Mouse (Mus musculus): ENCODE measurements around the gene Add3. TPM values are rescaled to one million over a fixed set of nuclear protein-coding genes. Genes with fewer than 3 reads are reported as not detected.

Gene Add3
- polyA plus RNA-seq, 1 experiment: 25.5 TPM

DNA sequence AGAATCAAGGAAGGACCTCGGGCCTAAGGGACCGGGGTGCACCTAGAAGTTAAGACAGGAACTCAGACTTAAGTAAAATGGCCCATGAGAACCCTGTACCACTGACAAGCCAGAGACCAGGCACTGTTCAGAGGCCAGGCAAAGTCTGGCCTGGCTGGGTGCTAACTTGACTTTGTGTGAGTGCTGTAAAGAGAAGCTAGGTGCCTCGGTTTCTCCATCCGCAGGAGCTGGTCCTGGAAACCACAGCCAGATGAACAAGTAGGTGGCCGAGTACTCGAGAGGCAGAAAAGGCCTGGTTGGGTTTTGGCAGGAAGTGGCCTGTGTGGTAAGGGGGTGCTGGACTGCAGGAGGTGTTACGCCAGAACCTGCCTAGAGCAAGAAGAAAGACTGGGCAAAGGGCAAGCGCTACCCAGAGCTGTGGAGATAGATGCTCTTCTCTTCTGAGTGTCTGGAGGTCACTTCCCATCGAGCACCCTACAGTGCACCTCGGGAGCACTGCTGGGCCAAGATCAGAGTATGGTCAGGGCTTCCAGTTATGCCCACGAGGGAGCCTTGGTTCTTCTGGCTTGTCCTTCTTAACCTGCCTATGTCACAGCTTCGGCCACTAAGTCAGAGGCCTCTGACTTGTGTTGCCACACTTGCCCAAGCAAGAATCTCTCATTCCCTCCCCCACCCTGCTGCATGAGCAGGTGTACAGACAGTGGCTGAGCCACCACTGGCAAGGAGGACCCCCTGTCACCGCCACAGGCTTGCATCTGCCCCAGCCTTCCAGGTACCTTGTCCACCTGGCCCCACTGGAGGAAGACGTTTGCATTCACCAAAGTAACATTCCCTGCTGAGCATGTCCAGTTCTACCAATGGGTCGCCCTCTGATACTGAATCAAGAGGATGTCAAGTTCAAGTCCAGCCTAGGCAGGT is 112.1 kb downstream of the Add3 start:
- H3K4me3 ChIP-seq (ENCODE audit: insufficient read depth, low read length): no peak overlapping the region
- TF ChIP-seq POLR2A (IDR thresholded peaks at IDR 0.05; ENCODE audit: borderline replicate concordance, low read depth, low read length) (no peak), CTCF (IDR thresholded peaks at IDR 0.05; ENCODE audit: low read depth, low read length) (no peak)
- H3K27ac ChIP-seq (ENCODE audit: insufficient read depth, low read depth, low read length): no peak overlapping the region
- peaks cover 11% of the 10 kb centered on the region for H3K4me1 ChIP-seq (ENCODE audit: control insufficient read depth, insufficient read depth, low read length)

- TF ChIP-seq CTCF (IDR thresholded peaks at IDR 0.05; ENCODE audit: low read depth, low read length) (no peak), POLR2A (IDR thresholded peaks at IDR 0.05; ENCODE audit: borderline replicate concordance, low read depth, low read length) (no peak)
- Histone ChIP-seq H3K4me3 (ENCODE audit: insufficient read depth, low read length) (no peak overlapping the region), H3K27ac (ENCODE audit: insufficient read depth, low read depth, low read length) (no peak overlapping the region), H3K4me1 (ENCODE audit: control insufficient read depth, insufficient read depth, low read length) (peaks cover 10% of the 10 kb centered on the region)
Observed at GRCm38 (mm10) chr19:53256361-53256760, 116.1 kb downstream of the Add3 start.

DNA sequence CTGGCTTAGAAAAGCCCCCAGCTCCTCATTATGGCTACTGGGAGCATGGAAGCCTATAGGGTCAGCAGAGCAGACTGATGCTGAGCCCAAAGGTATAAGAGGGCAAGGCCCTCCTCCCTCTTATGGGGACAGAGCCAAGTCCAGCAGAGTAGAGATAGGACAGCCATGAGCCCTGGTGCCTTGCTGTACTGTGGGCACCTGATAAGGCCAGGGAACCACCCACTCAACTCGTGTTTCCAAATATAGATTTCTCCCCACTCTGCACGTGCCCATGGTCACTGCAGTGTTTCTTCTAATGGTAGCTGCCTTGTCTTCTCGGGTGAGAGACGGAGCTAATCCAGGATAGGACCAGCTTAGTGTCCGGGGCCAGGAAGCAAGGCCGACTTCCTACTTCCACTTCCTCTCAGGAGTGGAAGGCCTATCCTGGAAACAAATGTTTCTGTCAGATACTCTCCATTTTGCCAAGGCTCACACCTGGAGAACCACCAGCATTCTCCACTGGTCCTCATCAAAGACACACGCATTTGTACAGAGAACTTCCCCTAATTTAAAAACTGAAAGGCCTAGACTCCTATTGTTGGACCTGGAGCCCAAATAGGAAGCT is 116.8 kb downstream of the Add3 start:
- no peak for TF ChIP-seq POLR2A (IDR thresholded peaks at IDR 0.05; ENCODE audit: borderline replicate concordance, low read depth, low read length)
- TF ChIP-seq CTCF (IDR thresholded peaks at IDR 0.05; ENCODE audit: low read depth, low read length): no peak
- peaks cover 9% of the 10 kb centered on the region for H3K4me1 ChIP-seq (ENCODE audit: control insufficient read depth, insufficient read depth, low read length)
- H3K27ac ChIP-seq (ENCODE audit: insufficient read depth, low read depth, low read length): no peak overlapping the region
- H3K4me3 ChIP-seq (ENCODE audit: insufficient read depth, low read length): no peak overlapping the region

DNA sequence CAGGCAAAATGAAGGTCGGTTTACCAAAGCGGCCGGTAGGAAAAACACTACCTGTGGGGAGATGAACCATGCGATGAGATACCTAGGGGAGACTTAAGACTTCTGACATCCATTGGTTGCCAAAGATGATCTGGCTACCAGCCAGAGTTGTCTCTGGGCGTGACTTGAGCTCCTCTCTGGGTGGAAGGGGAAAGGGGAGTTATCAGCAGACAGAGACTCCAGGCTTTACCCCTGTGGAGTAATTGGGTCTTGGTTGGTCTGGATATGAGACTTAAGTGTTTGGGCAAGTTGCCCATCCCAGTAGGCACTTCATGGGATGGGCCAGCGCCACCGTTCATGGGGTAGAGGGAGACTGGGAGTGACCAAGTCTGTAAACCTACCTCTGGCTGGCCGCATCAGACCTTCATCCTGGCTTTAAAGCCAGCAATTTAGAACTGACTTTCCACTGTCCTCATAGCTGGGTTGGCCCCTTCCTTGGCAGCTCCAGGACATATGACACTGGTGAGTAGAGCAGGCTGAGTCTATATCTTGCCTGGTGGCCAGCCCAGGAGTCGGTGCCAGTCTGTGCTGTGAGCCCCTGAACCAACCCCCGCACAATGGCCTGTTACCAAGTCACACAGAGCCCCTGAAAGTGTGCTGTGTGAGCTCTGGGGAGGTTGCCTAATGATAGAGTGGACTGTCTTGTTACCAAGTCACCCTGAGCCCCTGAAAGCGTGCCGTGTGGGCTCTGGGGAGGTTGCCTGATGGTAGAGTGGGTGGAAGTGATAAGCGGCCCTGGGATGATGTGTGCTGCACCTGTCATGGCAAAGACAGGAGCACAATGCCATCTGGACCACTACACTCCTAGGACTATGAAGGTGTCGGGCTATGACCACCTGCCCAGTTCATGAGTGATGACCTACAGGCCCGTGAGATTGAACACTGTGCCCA is 117.7 kb downstream of the Add3 start:
- TF ChIP-seq CTCF (IDR thresholded peaks at IDR 0.05; ENCODE audit: low read depth, low read length): no peak
- no peak for TF ChIP-seq POLR2A (IDR thresholded peaks at IDR 0.05; ENCODE audit: borderline replicate concordance, low read depth, low read length)
- Histone ChIP-seq H3K4me3 (ENCODE audit: insufficient read depth, low read length) (no peak overlapping the region), H3K27ac (ENCODE audit: insufficient read depth, low read depth, low read length) (no peak overlapping the region), H3K4me1 (ENCODE audit: control insufficient read depth, insufficient read depth, low read length) (peaks cover 9% of the 10 kb centered on the region)

DNA sequence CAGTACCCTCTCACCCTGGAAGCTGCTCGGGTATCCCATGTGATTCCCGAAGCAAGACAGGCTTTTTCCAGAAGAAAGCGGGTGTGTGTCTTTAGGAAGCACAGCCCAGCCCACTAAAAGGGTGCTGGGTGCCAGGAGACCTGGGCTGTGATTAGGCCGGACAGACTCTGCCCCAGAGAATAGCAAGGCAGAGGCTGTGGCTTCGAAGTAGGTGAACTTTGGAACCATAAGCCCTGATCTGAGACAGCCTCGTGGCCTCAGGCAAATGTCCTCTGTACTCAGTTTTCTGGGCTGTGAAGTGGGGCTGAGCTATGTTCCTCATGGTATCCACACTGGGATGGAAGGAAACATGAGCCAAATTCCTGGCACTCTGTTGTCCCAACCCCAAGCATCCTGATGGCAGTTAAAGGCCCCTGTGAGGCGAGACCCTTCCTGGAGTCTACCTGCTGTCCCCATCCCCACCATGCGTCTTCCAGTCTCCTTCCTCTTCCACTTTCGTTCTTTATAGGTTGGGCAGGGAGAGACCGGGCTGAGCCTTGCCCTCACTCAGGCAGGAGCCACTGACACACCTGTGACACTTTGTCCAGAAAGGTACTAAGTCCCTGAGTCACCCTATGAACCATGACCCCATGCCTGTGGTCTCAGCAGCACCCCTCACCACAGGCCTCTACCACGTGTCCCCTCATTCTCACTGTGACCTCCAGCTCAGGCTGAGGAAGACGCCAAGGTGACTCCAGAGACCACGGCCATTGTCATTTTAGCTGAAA is 118.7 kb downstream of the Add3 start:
- no peak overlapping the region for H3K4me3 ChIP-seq (ENCODE audit: insufficient read depth, low read length)
- TF ChIP-seq POLR2A (IDR thresholded peaks at IDR 0.05; ENCODE audit: borderline replicate concordance, low read depth, low read length) (no peak), CTCF (IDR thresholded peaks at IDR 0.05; ENCODE audit: low read depth, low read length) (no peak)
- H3K27ac ChIP-seq (ENCODE audit: insufficient read depth, low read depth, low read length): no peak overlapping the region
- H3K4me1 ChIP-seq (ENCODE audit: control insufficient read depth, insufficient read depth, low read length): peaks cover 9% of the 10 kb centered on the region

- H3K27ac ChIP-seq (ENCODE audit: insufficient read depth, low read depth, low read length): no peak overlapping the region
- TF ChIP-seq CTCF (IDR thresholded peaks at IDR 0.05; ENCODE audit: low read depth, low read length) (no peak), POLR2A (IDR thresholded peaks at IDR 0.05; ENCODE audit: borderline replicate concordance, low read depth, low read length) (no peak)
- no peak overlapping the region for H3K4me3 ChIP-seq (ENCODE audit: insufficient read depth, low read length)
- peaks cover 9% of the 10 kb centered on the region for H3K4me1 ChIP-seq (ENCODE audit: control insufficient read depth, insufficient read depth, low read length)
Observed at GRCm38 (mm10) chr19:53259541-53259940, 119.3 kb downstream of the Add3 start.

DNA sequence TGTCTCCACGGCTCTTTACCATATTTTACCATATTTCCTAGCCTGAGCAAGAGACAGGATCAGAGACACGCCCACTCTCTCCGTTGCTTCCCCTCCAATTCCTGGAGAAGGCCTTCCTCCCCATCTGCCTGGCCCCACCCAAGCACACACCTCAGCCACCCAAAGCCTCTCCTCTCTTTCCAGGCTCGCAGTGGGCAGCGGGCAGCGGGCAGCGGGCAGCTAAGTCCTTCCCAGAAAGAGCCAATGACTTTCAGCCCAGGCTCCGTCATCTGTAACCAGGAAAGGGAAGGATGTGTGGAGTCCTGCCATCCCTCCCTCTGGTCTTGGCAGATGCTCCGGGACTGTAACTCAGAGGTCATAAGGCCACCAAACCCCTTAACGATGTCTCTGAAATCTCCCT is 120.0 kb downstream of the Add3 start:
- TF ChIP-seq CTCF (IDR thresholded peaks at IDR 0.05; ENCODE audit: low read depth, low read length) (no peak), POLR2A (IDR thresholded peaks at IDR 0.05; ENCODE audit: borderline replicate concordance, low read depth, low read length) (no peak)
- Histone ChIP-seq H3K27ac (ENCODE audit: insufficient read depth, low read depth, low read length) (no peak overlapping the region), H3K4me3 (ENCODE audit: insufficient read depth, low read length) (no peak overlapping the region), H3K4me1 (ENCODE audit: control insufficient read depth, insufficient read depth, low read length) (peaks cover 12% of the 10 kb centered on the region)

- H3K4me1 ChIP-seq (ENCODE audit: control insufficient read depth, insufficient read depth, low read length): peaks cover 17% of the 10 kb centered on the region
- no peak overlapping the region for H3K27ac ChIP-seq (ENCODE audit: insufficient read depth, low read depth, low read length)
- no peak for TF ChIP-seq POLR2A (IDR thresholded peaks at IDR 0.05; ENCODE audit: borderline replicate concordance, low read depth, low read length)
- no peak for TF ChIP-seq CTCF (IDR thresholded peaks at IDR 0.05; ENCODE audit: low read depth, low read length)
- H3K4me3 ChIP-seq (ENCODE audit: insufficient read depth, low read length): no peak overlapping the region
Observed at GRCm38 (mm10) chr19:53260828-53261227, 120.6 kb downstream of the Add3 start.

- H3K4me3 ChIP-seq (ENCODE audit: insufficient read depth, low read length): no peak overlapping the region
- H3K4me1 ChIP-seq (ENCODE audit: control insufficient read depth, insufficient read depth, low read length): peaks cover 20% of the 10 kb centered on the region
- H3K27ac ChIP-seq (ENCODE audit: insufficient read depth, low read depth, low read length): no peak overlapping the region
- TF ChIP-seq CTCF (IDR thresholded peaks at IDR 0.05; ENCODE audit: low read depth, low read length): no peak
- TF ChIP-seq POLR2A (IDR thresholded peaks at IDR 0.05; ENCODE audit: borderline replicate concordance, low read depth, low read length): no peak
Observed at GRCm38 (mm10) chr19:53262061-53262460, 121.8 kb downstream of the Add3 start.
